Mouse (Mus musculus) heart, postnatal 0 days (tissue): Measurements from ENCODE around the gene Far2. TPM values are rescaled to one million over a fixed set of nuclear protein-coding genes. Genes with fewer than 3 reads are reported as not detected.

Experiments used
- ATAC-seq: fragments of 200-750 bp; cut with Nextera tagmentation; 2 replicates; pipeline ENCODE4 v1.8.0; 2017; ENCODE audit warnings: low read depth, moderate number of reproducible peaks, moderate library complexity; ENCODE audit not compliant: insufficient read depth
- DNase-seq: peaks from one replicate; pipeline ENCODE4 v3.0.0-alpha.2; 2016; ENCODE audit warnings: low spot score
- H3K27ac ChIP-seq: fragments of 300-500 bp; sonication (generic); 2 replicates; pipeline ENCODE4 v1.5.1; 2014; ENCODE audit warnings: low read depth, mild to moderate bottlenecking
- H3K27me3 ChIP-seq: fragments of 300-500 bp; sonication (generic); 2 replicates; pipeline ENCODE4 v1.6.1; 2014; ENCODE audit warnings: low read length, mixed read lengths; ENCODE audit not compliant: control insufficient read depth, insufficient read depth
- H3K36me3 ChIP-seq: fragments of 300-500 bp; sonication (generic); replicated peaks from 2 replicates; pipeline ENCODE4 v1.6.1; 2014; ENCODE audit warnings: low read length, mixed read lengths; ENCODE audit not compliant: control insufficient read depth, insufficient read depth
- H3K4me1 ChIP-seq: fragments of 300-500 bp; sonication (generic); 2 replicates; pipeline ENCODE4 v1.6.1; 2014; ENCODE audit warnings: antibody characterized with exemption; ENCODE audit not compliant: control insufficient read depth, insufficient read depth
- H3K4me2 ChIP-seq: fragments of 300-500 bp; sonication (generic); 2 replicates; pipeline ENCODE4 v1.6.1; 2014; ENCODE audit warnings: low read depth, mild to moderate bottlenecking, low read length, moderate library complexity
- H3K4me3 ChIP-seq: fragments of 300-500 bp; sonication (generic); 2 replicates; pipeline ENCODE4 v1.5.1; 2014; ENCODE audit warnings: low read depth, low read length
- H3K9ac ChIP-seq: fragments of 300-500 bp; sonication (generic); replicated peaks from 2 replicates; pipeline ENCODE4 v1.6.1; 2014; ENCODE audit warnings: low read depth, low read length, mixed read lengths
- H3K9me3 ChIP-seq: fragments of 300-500 bp; sonication (generic); replicated peaks from 2 replicates; pipeline ENCODE4 v1.6.1; 2016; ENCODE audit warnings: low read length; ENCODE audit not compliant: control insufficient read depth
- CTCF ChIP-seq: IDR thresholded peaks from 2 replicates; pipeline ENCODE4 v1.5.1; 2016; ENCODE audit warnings: antibody characterized with exemption, control low read depth, low read depth
- EP300 ChIP-seq: IDR thresholded peaks from 2 replicates; pipeline ENCODE4 v1.6.1; 2016; ENCODE audit warnings: antibody characterized with exemption, low read depth
- WGBS: fragments of 180-500 bp; shearing (Covaris S2); extraction: QIAGEN DNeasy Blood & Tissue Kit; methylation state at CpG from one replicate; pipeline ENCODE4 v1.1.7; 2014; 5-methylcytosine and 5-hydroxymethylcytosine counted together
- polyA plus RNA-seq: library from polyadenylated mRNA; unstranded; fragments of >200 nt; fragmentation: Nextera tagmentation; extraction: Ambion mirVana; gene quantifications from 2 replicates; pipeline ENCODE4 v1.2.1, GENCODE M21; 2015
- total RNA-seq: library from RNA; depleted of rRNA; stranded (reverse); fragments of >200 nt; gene quantifications from 2 replicates; pipeline ENCODE4 v1.2.3, GENCODE M21; 2014; ENCODE audit warnings: low replicate concordance

The Far2 gene
- total and polyA plus RNA-seq, 2 experiments from 2014 or later, result 0.64 TPM; not detected in 1

DNA sequence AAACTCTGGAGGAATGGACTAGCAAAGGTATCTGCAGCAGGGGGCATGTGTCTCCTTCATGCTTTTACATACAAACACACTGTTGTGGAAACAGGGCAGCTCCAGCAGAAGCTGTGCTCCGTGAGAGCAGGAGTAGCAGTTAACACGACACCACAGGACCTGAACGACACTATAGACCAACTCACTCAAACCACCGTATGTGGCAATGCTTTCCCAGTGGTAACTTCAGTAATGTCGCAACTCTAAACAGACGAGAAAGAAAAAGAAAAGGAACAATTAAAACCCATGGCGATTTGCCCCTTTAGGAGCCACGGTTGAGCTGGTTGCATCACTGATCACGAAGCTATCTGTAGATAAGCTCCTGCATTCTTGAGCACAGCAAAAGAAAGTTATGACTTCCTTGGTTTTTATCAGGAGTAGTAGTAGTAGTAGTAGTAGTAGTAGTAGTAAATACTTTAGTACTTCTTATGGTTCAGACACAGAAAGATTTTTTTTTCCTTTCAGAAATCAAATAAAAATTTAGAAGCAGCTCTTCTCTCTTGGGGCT lies 58.7 kb downstream of the Far2 start:
- TF ChIP-seq CTCF (no peak), EP300 (no peak)
- Histone ChIP-seq H3K27ac (no peak overlapping the region), H3K9me3 (no peaks in the 10 kb centered on the region), H3K9ac (no peak overlapping the region), H3K4me1 (no peaks in the 10 kb centered on the region), H3K4me2 (no peak overlapping the region), H3K36me3 (no peaks in the 10 kb centered on the region), H3K27me3 (no peaks in the 10 kb centered on the region), H3K4me3 (no peak overlapping the region)
- 57% methylated on average over 9 of the region's 9 CpGs for WGBS
- ATAC-seq, result no peak
- no peak for DNase-seq

GRCm38 (mm10) chr6:148108741-148109472 lies 61.8 kb downstream of the Far2 start:
- 33% methylated on average over 8 of the region's 8 CpGs for WGBS
- TF ChIP-seq EP300 (no peak), CTCF (no peak)
- no peak overlapping the region for H3K4me2 ChIP-seq
- DNase-seq (no peak), ATAC-seq (no peak)
- H3K36me3 ChIP-seq, result no peaks in the 10 kb centered on the region
- no peak overlapping the region for H3K9ac ChIP-seq
- no peaks in the 10 kb centered on the region for H3K27me3 ChIP-seq
- H3K4me1 ChIP-seq, result no peaks in the 10 kb centered on the region
- no peak overlapping the region for H3K27ac ChIP-seq
- H3K4me3 ChIP-seq, result no peak overlapping the region
- no peaks in the 10 kb centered on the region for H3K9me3 ChIP-seq

DNA sequence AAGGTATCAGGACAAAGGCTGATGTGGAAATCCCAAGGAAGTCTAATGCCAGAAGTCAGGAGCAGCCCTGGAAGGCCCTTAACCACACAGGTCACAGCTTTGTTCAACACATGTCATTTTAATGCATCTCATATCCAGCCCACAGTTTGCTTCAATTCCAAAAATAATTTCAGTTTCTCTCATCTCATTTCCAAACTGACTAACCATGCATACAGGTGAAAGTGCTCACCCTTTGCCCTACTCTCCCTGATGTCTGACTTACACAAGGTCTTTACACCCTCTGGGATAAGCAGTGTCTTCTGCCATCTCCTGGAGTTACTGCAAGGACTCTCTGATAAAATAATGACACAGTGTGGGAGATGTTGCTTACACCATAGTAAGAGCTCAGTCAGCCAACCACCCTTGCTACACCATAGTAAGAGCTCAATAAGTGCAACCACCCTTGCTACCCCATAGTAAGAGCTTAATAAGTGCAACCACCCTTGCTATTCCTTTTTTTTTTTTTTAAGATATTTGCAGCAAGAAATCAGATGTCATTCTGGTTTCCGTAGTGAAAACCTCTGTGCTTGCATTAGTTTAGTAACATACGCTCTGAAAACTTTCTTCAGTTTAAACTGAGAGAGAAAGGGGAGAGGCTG lies 64.1 kb downstream of the Far2 start:
- Histone ChIP-seq H3K9ac (no peak overlapping the region), H3K4me3 (no peak overlapping the region), H3K27ac (no peak overlapping the region), H3K4me2 (no peak overlapping the region), H3K9me3 (no peaks in the 10 kb centered on the region), H3K36me3 (no peaks in the 10 kb centered on the region), H3K27me3 (no peaks in the 10 kb centered on the region), H3K4me1 (no peaks in the 10 kb centered on the region)
- ATAC-seq (no peak), DNase-seq (no peak)
- 76% methylated on average over 2 of the region's 2 CpGs for WGBS
- no peak for TF ChIP-seq CTCF
- TF ChIP-seq EP300, result no peak

GRCm38 (mm10) chr6:148116371-148116770 lies 69.3 kb downstream of the Far2 start:
- Histone ChIP-seq H3K4me1 (no peaks in the 10 kb centered on the region), H3K36me3 (no peaks in the 10 kb centered on the region), H3K9ac (no peak overlapping the region), H3K4me2 (no peak overlapping the region), H3K4me3 (no peak overlapping the region), H3K27me3 (no peaks in the 10 kb centered on the region), H3K27ac (no peak overlapping the region), H3K9me3 (no peaks in the 10 kb centered on the region)
- no peak for DNase-seq
- no peak for TF ChIP-seq EP300
- no peak for TF ChIP-seq CTCF
- ATAC-seq, result no peak
- 49% methylated on average over 5 of the region's 5 CpGs for WGBS

DNA sequence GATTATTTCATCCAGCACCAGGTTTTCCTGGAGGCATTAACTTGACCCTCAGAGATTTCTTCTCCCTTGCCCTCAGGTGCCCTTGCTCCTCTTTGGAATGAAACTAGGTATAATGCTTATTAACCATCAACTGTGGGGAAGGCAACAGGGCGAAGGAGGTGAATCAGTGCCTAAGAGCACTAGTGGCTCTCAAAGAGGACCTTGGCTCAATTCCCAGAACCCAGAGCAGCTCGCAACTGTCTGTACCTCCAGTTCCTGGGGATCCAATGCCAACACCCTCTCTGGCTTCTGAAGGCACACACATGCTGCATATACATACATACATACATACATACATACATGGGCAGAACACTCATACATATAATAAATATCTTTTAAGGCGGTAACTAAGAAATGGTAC lies 69.8 kb downstream of the Far2 start:
- no peak overlapping the region for H3K4me3 ChIP-seq
- H3K27ac ChIP-seq, result no peak overlapping the region
- H3K36me3 ChIP-seq, result no peaks in the 10 kb centered on the region
- H3K27me3 ChIP-seq, result no peaks in the 10 kb centered on the region
- WGBS, result 42% methylated on average over 3 of the region's 3 CpGs
- H3K4me2 ChIP-seq, result no peak overlapping the region
- ATAC-seq (no peak), DNase-seq (no peak)
- TF ChIP-seq EP300, result no peak
- no peak for TF ChIP-seq CTCF
- no peaks in the 10 kb centered on the region for H3K4me1 ChIP-seq
- H3K9me3 ChIP-seq, result no peaks in the 10 kb centered on the region
- no peak overlapping the region for H3K9ac ChIP-seq
